19 mouse cellular contexts compared by ENCODE assay signal in genomic region chr16:11621042-11621441, GRCm38 (mm10).
DNase-seq lines count a peak whose midpoint lies in the region; ATAC-seq lines count a peak whose summit lies in the region.
"Had no signal": no experiment of that assay in that cellular context is flagged by ENCODE, and none has a peak within 500 bp of the region (broad histone marks: within the 10 kb centered on the region; RNA-seq: fewer than 3 reads in every experiment).

No protein-coding gene starts in this region.

- 0 out of 2 replicates have a peak, but pooled peaks have one; percentile 42 for ATAC-seq in common myeloid progenitor, adult 5-6 weeks (replicated peaks; ENCODE audit: low read depth, poor library complexity, severe bottlenecking)
- ATAC-seq: activated CD4-positive, CD25-positive, alpha-beta regulatory T cell, adult 4 months; CD4-positive, CD25-positive, alpha-beta regulatory T cell, adult 4 months; forebrain, embryonic 14.5 days; forebrain, embryonic 16.5 days; Patski had no signal

- intact Hi-C loops in left cerebral cortex, postnatal 25 days (cut with DNase I), result no loop called here

- DNase-seq in heart, adult 11 months, result peak; percentile 54
- no peak for DNase-seq in heart, adult 8-10 months (ENCODE audit: low spot score)
- DNase-seq in 416B (ENCODE audit: low read depth), result peak; percentile 57
- no peak for DNase-seq in left cerebral cortex, postnatal 25 days (ENCODE audit: low spot score in 2 of 2)
- DNase-seq: adrenal gland, adult 8-10 months; adrenal gland, postnatal 14 days; adrenal gland, postnatal 36 days; cerebellum, adult 11-12 months; cerebellum, adult 2 months; cerebellum, adult 9-10 months; cerebellum, postnatal 10 days; cerebellum, postnatal 25 days; embryo, embryonic 11 days had no signal

Comparison
In these comparisons a context has a peak if more than half of its experiments do, and no peak if none do; other contexts are left out.
1. DNase-seq: peak in heart, adult 11 months (single experiment) and 416B (single experiment); none in heart, adult 8-10 months (single experiment) and left cerebral cortex, postnatal 25 days (0 of 2).